Mouse (Mus musculus): ENCODE measurements around the gene Pim1.
"Not testable (repeated sequence)": the region's sequence is repeated elsewhere in the genome, so short reads cannot be mapped to it uniquely, and the experiment has no call there.

Pim1 gene

DNA sequence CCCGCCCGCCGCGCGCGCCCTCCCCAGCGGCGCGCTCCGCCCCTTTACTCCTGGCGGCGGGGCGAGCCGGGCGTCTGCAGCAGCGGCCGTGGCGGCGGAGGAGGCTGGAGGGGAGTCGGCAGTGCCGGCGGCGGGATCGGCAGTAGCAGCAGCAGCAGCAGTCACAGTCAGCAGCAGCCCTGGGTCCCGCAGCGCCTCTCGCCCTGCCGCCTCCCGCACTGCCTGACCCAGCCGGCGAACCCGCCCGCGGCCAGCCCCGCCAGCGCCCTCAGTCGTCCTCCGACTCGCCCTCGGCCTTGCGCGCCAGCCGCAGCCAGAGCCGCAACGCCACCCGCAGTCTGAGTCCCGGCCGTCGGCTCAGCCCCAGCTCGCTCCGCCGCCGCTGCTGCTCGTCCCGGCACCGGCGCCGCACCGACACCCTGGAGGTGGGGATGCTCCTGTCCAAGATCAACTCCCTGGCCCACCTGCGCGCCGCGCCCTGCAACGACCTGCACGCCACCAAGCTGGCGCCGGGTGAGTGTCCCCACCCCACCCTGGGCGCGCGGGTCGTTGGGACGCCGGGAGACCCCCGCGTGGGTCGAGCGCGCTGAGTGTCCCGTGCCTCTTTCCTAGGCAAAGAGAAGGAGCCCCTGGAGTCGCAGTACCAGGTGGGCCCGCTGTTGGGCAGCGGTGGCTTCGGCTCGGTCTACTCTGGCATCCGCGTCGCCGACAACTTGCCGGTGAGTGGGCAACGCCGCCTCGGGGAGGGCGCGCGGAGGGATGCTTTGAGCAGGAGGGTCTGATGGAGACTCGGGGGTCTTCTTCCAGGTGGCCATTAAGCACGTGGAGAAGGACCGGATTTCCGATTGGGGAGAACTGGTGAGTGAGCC lies at the start of gene Pim1:
TSS of gene Pim1 (plus strand) at position 41 of the 869 bp plus-strand sequence.
- peak; percentile 54 for ATAC-seq (ENCODE audit: insufficient number of reproducible peaks, low FRiP score, low TSS enrichment)

DNA sequence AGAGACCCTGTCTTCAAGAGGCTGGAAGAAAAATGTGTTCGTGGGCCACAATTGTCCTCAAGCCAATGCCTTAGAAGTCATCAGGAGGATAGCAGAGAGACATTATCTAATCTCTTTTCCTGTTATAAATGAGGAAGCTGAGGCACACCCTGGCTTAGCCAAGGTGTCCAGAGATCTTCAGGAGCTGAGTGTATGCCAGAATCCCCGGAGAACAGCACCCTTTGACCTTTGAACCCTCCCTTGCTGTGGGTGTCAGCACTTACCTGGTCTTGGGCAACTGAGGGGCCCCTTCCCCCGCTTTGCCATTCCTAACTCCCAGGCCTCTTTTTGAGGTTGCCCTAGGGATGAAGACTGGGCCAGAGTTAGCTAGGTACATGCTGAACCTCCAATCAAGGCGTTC lies 49.0 kb upstream of the Pim1 start:
- no peak for ATAC-seq (ENCODE audit: insufficient number of reproducible peaks, low FRiP score, low TSS enrichment)

DNA sequence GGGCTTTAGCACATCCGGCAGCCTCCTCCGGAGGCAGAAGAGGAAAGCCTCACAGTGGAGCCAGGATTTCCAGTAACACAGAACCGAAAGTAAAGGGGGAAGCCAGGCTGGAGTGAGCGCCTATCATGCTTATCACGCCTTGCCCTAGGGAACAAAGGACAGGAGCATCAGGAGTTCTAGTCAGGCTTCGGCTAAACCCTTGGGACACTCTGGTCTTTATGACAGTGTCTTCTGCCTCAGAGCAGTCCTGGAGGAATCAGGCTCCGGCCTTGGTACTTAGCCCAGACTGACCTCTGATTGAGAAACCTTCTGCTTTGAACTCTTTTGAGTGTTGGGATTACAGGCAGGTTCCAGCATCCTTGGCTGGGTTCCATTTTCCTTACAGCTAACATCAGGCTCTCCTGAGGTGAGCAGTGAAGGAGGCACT lies 48.4 kb upstream of the Pim1 start:
- no peak for ATAC-seq (ENCODE audit: insufficient number of reproducible peaks, low FRiP score, low TSS enrichment)

DNA sequence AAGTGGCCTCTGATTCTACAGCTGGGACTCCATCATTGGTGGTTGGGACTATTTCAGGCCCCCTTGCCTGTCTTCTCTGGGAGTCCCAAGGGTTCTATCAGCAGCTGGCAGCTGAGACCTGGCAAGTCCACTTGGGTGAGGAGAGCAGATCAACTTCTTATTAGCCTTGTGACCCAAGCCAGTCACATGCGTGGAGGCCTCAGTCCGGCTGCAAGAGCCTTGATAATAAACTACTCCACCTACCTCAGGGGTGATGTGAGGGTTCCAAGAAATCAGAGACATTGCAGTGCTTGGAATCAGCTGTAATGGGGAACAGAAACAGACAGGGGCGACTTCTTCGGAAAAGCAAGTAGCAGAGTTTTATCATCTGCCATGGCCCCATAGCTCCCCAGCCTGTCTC lies 46.8 kb upstream of the Pim1 start:
- no peak for ATAC-seq (ENCODE audit: insufficient number of reproducible peaks, low FRiP score, low TSS enrichment)

DNA sequence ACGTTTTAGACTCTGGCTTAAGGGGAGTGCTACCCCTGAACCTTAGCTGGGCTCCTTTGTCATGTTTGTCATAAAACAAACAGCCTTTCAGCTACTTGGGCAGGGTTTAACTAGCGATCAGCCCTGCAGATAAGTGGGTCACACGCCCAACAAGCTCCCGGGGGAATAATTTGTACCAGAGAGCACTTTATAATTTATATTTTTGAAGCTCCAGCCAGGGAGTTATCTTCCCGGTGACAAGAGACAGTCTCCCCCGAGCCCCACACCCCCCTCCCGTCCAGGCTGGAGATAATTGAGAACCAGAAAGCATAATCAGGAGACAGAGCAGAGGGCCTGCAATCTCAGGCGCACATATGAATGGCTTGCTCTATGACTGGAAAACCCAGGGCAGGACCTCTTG lies 45.5 kb upstream of the Pim1 start:
- ATAC-seq (ENCODE audit: insufficient number of reproducible peaks, low FRiP score, low TSS enrichment), result no peak

DNA sequence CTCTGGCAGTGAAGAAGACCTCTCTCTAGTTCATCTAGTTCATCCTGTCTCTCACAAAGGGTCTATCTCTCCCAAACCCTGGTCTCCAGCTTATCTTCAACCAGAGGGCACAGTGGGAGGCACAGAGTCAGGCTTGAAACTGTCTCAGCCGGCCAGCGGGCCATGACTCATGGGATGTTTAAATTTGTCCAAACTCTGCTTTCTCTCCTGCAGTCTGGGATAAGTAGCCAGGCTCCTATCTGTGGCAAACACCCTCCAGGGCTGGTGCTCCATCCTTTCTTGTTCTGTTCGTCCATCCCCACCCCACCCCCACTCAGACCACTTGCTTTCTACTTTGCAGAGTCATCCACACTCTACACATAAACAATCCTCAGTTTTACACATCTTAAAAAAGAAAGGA lies 43.2 kb upstream of the Pim1 start:
- ATAC-seq (ENCODE audit: insufficient number of reproducible peaks, low FRiP score, low TSS enrichment), result no peak

DNA sequence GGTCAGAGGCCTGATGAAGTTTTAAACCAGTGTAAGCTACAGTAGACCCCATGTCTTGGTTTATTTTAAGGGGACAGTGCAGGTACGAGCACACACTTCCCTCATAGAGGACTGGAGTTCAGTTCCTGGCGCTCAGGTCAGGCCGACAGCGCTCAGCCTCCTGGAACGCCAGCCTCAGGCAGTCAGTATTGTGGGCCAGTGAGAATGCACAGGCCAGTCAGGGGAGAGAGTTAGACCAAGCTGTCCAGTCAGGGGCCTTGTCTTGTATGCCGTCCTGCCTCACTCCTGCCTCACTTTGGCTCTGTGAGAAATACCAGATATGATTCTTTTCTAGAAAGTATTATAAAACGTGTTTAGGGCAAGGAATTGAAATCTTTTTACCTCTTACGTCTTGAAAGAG lies 42.5 kb upstream of the Pim1 start:
- ATAC-seq (ENCODE audit: insufficient number of reproducible peaks, low FRiP score, low TSS enrichment), result no peak

DNA sequence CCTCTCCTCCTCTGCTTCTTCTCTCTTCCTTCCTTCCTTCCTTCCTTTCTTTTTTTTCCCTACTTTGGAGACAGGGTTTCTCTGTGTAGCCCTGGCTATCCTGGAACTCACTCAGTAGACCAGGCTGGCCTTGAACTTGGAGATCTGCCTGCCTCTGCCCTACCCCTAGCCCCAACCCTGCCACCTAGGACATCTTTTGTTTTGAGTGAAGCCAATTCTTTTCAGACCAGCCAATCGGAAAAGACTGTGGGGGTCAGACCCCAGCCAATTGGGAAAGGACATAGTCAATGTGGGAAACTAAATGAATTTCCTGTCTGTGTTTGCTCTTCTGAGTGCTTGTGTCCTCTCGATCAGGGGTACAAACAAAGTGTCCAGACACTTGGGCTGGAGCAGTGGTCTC lies 42.0 kb upstream of the Pim1 start:
- no peak for ATAC-seq (ENCODE audit: insufficient number of reproducible peaks, low FRiP score, low TSS enrichment)

DNA sequence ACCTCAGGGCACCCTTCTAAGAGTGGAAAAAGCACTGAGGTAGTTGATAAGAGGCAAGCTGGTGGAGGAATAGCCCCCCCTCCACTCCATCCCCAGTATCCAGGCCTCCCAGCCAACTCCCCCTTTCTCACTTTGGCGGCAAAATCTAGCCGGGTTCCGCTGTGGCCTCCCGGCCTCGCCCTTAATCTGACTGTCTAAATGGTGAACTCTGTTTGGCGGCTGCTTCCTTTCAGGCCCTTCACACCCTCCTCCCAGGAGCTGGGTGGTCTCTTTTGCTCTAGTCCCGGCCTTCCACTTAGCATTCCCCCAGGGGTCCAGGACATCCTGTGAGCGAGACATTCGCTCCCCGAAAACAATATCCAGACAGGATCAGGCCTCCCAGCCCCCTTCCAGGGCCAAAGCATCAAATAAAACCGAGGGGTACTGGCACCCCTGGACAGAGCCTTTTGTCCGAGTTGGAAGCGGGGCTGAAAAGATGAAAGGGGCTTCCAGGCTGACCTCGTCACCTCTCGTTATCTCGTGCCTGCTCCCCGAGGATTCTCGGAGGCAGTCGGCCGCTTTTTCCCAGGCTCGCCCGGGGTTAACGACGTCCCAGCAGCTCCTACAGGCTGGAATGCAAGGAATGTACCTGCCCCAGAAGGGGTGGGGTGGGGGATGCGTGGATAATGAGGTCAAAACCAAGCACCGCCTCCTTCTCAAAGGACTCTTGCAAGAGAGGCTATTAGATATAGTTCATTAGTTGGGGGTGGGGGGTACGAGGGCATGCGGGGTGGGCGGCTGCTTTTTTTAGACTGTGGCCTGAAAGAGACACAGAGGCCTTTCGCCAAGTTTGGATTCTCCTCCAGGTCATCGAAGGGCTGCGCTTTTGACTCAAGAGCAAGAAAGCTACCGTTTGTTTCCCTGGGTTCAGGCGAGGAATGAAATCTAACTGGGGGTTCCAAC lies 39.4 kb upstream of the Pim1 start:
- ATAC-seq (ENCODE audit: insufficient number of reproducible peaks, low FRiP score, low TSS enrichment), result no peak

DNA sequence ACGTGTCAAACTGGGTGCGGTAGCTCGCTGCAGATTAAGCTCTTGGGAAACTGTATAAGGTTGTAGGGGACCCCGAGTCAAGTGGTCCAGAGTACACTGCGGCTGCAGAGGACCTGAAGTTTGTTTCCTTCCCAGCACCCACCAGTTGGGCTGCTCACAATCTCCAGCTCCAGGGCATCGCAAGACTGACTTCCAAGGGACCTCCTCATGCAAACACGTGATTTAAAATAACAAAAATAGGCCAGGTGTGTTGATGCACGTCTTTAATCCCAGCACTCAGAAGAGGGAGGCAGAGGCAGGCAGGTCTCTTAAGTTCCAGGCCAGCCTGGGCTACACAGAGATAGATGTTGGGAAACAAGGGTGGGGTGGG lies 38.7 kb upstream of the Pim1 start:
- ATAC-seq (ENCODE audit: insufficient number of reproducible peaks, low FRiP score, low TSS enrichment), result no peak

DNA sequence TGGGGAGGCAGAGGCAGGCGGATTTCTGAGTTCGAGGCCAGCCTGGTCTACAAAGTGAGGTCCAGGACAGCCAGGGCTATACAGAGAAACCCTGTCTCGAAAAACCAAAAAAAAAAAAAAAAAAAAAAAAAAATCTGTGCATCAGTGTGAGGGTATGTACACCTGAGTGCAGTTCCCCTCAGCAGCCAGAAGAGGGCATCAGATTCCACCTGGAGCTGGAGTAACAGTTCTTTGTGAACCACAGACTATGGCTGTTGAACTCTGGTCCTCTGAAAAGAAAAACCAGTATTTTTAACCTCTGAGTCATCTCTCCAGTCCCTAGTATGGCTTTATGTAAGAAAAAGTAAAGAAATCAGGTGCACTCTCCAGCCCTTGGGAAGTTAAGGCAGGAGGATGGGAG lies 36.4 kb upstream of the Pim1 start:
- not testable (repeated sequence) for ATAC-seq (ENCODE audit: insufficient number of reproducible peaks, low FRiP score, low TSS enrichment)

DNA sequence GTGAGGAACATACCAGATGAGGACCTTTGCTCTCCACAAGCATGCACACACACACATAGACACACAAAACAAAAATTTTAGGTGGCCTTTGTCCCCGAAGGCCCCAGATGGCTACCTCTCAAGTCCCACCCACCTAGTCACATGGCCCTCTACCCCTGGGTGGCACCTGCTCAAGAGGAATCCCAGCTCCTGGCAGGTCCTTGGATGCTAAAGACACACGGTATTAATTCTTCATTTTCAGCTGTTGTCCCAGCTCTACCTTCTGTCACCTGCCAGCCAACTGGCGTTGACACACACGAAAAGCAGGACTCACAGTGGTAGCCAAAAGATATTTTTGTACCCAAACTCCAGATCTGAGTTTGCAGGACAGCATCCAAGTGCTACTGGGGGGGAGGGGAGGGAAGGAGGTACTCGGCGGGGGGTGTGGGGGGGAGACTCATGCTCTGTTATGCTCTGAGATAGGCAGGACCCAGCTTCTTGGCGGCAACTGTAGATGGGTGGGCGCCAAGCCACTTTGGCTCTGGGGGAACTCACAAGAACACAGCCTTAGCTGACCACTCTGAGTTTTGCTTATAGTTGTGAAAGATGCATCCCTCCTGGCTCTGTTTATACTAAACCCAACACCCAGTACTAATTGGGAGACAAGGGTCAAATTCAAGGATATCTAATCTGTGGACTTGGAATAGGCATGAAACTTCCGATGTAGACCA lies 35.0 kb upstream of the Pim1 start:
- ATAC-seq (ENCODE audit: insufficient number of reproducible peaks, low FRiP score, low TSS enrichment), result no peak

DNA sequence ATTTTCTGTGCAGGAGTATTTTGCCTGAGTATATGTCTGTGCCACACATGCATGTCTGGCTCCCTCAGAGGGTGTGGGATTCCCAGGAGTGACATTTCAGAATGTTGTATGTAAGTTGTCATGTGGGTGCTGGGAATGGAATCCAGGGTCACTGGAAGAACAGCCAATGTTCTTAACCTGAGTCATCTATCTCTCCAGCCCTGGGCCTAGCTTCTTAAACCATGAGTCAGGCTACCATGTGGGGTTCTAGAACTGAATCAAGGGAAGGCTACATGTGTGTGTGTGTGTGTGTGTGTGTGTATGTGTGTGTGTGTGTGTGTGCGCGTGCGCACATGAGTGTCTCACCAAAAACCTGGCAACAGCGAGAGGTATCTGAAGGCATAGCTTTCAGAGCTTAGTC lies 34.1 kb upstream of the Pim1 start:
- ATAC-seq (ENCODE audit: insufficient number of reproducible peaks, low FRiP score, low TSS enrichment), result no peak

DNA sequence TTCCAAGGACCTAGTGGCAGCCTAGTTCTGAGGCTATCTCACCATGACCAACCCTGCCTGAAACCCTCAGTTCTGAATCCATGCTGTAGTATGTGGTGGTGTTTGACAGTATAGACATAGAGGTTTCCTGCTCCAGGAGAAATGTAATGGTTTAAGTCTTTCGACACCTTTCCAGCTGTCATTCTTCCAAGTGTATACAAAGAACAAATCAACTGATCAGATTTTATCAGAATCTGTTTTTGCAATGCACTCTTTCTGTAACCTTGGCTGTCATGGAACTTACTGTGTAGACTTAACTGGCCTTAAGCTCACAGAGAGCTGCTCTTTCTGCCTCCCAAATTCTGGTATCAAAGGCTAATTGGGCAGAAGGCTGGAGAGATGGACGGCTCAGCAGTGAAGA lies 33.6 kb upstream of the Pim1 start:
- no peak for ATAC-seq (ENCODE audit: insufficient number of reproducible peaks, low FRiP score, low TSS enrichment)

DNA sequence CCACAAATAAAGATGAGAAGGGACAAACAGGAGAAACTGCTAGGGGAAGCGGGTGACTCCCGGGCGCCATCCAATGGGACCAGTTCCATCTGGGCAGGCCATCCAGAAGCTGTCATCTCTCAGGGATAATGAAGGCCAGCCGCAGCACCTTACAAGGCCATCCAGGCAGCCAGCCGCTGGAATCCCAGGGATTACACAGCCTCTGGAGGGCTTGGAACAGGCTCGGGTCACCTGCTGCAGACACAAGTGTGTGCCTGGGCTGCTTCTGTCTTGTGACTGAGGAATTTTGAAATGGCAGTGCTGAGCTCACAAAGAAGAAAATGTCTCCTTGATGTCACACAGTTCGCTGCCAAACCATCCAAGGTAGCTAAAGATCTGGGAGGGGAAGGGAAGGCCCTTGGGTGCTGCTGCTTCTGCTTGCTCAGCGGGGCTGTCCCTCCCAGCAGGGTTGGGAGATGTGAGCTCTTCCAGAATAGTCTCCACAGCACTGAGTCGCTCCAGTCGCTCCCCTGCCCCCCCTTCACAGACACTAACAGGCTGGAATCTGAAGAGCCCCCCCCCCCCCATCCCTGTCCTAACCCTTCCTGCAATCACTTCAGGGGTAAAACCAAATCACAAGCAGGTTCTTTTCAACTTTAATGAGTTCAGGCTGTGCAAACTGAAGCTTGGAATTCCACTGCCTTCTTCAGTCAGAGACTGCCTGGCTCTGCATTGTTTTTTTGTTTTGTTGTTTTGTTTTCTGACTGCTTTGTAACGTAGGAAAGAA lies 32.6 kb upstream of the Pim1 start:
- ATAC-seq (ENCODE audit: insufficient number of reproducible peaks, low FRiP score, low TSS enrichment), result no peak

DNA sequence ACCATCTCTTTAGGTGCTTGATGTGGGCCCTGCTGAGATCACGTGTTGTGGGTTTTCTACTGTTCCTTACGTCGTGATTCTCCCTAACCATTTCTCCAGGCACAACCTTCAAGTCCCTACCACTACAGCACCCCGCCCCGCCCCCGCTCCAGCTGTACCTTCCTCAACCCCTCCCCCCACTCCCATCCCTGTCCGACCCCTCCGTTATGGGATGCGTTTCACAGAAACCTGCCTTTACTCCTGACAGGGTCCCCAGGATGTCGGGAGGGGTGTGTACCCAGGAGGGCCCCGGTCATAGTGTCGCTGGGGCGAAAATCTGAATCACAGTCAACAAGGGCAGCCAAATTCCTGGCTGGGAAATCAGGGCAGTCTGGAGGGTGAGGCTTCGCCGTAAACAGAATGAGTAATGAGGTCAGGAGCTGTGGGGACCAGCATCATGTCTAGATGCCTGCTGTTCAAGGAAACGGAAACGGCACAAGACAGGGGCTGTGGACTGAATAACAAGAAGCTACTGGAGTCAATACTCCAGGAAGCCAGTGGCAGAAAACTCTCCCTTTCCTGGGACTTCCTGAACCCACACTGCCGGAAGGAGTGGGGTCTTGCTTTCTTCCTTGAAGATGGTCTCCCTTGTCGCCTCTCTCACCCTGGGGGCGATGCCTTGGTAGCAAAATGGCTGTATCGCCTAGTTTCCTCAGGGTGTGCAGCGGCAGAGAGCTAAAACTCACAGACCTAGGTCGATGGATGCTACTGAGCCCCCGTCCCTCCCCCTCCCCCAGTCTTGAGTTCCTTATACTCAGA lies 31.0 kb upstream of the Pim1 start:
- ATAC-seq (ENCODE audit: insufficient number of reproducible peaks, low FRiP score, low TSS enrichment), result peak; percentile 79; the same call in 1 of the 2 replicates

DNA sequence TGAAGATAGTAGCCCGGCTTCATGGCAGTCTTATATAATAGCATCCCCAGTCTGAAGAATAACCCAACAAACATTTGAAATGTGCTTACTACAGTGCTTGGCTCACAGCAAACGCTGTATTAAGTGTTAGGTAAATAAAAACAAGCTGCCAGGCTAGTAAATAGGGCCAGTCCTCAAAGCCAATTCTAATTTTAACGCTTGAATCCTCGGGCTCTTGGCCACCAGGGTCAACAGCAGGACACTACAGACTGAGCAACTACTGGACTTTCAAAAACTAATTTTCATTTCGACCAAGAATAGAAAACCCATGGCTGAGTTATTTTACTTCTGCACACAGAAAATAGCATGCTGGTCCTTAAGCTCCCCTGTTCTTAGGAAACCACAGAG lies 30.4 kb upstream of the Pim1 start:
- no peak; the same call in 1 of the 2 replicates for ATAC-seq (ENCODE audit: insufficient number of reproducible peaks, low FRiP score, low TSS enrichment)

DNA sequence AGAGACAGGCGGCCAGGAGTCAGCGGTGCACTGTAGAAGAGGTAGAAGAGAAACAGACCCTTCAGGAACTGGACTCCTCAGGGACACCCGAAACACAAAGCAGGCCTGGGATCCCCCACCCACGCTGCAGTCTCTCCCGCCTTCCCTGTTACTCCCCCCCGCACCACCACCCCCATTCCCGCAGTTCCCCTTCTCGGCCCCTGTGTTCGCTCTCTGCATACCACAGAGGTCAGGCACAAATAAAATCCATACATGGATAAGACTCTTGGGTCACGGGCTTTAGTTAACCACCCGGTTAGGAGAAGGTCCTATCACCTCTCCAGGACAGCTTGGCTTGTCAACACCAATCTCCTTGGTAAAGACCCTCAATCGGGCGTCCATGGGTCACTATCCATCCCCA lies 26.9 kb upstream of the Pim1 start:
- no peak for ATAC-seq (ENCODE audit: insufficient number of reproducible peaks, low FRiP score, low TSS enrichment)

DNA sequence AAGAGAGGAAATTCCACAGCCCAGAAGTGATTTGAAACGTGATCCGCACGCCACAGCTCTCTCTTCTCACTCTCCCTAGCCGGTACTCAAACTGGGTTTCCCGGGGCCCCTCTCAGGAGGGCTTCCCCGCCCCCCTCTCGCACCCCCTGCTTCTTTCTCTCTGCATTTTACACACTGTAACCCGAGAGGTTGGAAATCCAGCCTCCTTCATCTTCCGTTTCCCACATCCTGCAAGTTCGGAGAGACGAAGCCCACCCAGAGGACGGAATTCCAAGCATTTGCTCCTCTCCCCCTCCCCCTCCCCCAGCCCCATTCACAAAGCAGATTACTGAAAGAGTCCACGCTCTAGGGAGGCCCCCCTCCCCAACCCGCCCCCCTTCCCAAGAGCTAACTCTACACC lies 26.5 kb upstream of the Pim1 start:
- no peak for ATAC-seq (ENCODE audit: insufficient number of reproducible peaks, low FRiP score, low TSS enrichment)
